In the genomic region with DNA sequence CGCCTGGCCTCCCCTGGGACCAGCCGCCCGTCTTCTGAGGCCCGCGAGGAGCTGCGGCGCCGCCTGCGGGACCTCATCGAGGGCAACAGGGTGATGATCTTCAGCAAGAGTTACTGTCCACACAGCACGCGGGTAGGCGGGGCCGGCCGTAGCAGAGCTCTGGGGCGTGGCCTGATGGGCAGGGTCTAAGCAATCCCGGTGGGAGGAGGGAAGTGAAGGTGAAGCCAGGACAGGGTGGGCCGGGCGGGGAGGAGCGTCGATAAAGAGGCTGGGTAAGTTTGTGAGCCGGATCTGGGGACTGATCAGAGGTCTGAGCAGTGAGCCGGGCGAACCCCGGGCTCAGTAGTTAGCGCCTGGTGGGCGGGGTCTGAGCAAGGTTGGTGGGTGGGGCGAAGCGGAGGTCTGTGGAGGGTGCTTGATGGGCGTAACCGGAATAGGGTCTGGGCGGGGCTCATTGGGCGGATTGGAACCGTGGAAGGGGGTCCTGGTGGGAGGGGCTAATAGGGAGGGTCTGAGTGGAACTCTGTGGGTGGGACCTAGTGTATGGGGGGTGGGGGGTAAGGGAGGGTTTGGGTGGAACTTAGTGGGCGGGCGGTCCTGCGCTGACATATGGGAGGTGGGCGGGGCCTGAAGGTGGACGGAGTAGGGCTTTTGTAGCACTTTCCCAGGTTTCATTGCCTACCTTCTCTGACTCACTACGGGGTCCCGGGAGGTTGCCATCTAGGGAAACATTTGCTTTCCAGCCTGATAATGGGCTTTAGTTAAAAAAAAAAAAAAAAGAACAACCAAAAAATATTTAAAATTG, we compare ENCODE assay signal across 8 mouse cellular contexts. TPM values are rescaled to one million over a fixed set of nuclear protein-coding genes. Genes with fewer than 3 reads are reported as not detected.
DNase-seq lines count a peak whose midpoint lies in the region; ATAC-seq and TF ChIP-seq lines count a peak whose summit lies in the region.

No protein-coding gene starts in this region.

- H3K9me3 ChIP-seq in erythroblast, embryonic 14.5 days (ENCODE audit: control insufficient read depth, low read length) = no peaks in the 10 kb centered on the region
- H3K9me3 ChIP-seq in heart, embryonic 11.5 days (replicated peaks; ENCODE audit: control insufficient read depth, low read length) = no peaks in the 10 kb centered on the region
- no peaks in the 10 kb centered on the region for H3K9me3 ChIP-seq in kidney, embryonic 16.5 days (ENCODE audit: low read length)

- 0 out of 2 replicates have a peak, but pooled peaks have one; percentile 1 for TF ChIP-seq POLR2A in brain, embryonic 14.5 days (IDR thresholded peaks at IDR 0.05; ENCODE audit: borderline replicate concordance, extremely low read depth, insufficient read depth, insufficient read length, poor library complexity, severe bottlenecking)
- TF ChIP-seq POLR2A in liver, adult 2 months (IDR thresholded peaks at IDR 0.05; ENCODE audit: extremely low read depth, insufficient read depth, low read length) = 0 out of 2 replicates have a peak, but pooled peaks have one; percentile 12
- no peak for TF ChIP-seq POLR2A in myocyte (IDR thresholded peaks at IDR 0.05; ENCODE audit: insufficient read length, low read depth)

- H3K36me3 ChIP-seq in C2C12 (ENCODE audit: control insufficient read depth, insufficient read depth) = no peaks in the 10 kb centered on the region
- H3K36me3 ChIP-seq in erythroblast, embryonic 14.5 days (ENCODE audit: control insufficient read depth) = no peaks in the 10 kb centered on the region
- H3K36me3 ChIP-seq in heart, embryonic 11.5 days (ENCODE audit: control insufficient read depth, insufficient read depth, low read length) = no peaks in the 10 kb centered on the region
- H3K36me3 ChIP-seq in kidney, embryonic 16.5 days (ENCODE audit: insufficient read depth, low read length) = no peaks in the 10 kb centered on the region
- H3K36me3 ChIP-seq in liver, adult 2 months (ENCODE audit: control insufficient read depth, insufficient read depth, low read length) = no peaks in the 10 kb centered on the region
- no peaks in the 10 kb centered on the region for H3K36me3 ChIP-seq in myocyte (ENCODE audit: control insufficient read depth, insufficient read depth)
- no peaks in the 10 kb centered on the region for H3K36me3 ChIP-seq in splenic B cell, adult 2 months (ENCODE audit: control insufficient read depth, insufficient read depth, low read length, poor library complexity, severe bottlenecking)

- under 1% methylated on average over 38 of the region's 41 CpGs for WGBS in heart, embryonic 11.5 days (ENCODE audit: insufficient replicate concordance)
- whole genome bisulfite sequencing in kidney, embryonic 16.5 days = 0% methylated on average over 40 of the region's 41 CpGs
- WGBS in liver, adult 2 months = 2% methylated on average over 41 of the region's 41 CpGs

- peak; percentile 92 for DNase-seq in brain, embryonic 14.5 days (ENCODE audit: low read depth)
- peak; percentile 91 for DNase-seq in liver, adult 2 months (ENCODE audit: extremely low read depth, low read depth, low spot score)
- DNase-seq in splenic B cell, adult 2 months (ENCODE audit: low read depth, low spot score) = peak; percentile 95

- ATAC-seq in heart, embryonic 11.5 days (replicated peaks; ENCODE audit: insufficient number of reproducible peaks, low FRiP score, low TSS enrichment) = peak; percentile 94
- ATAC-seq in kidney, embryonic 16.5 days (ENCODE audit: low FRiP score, low TSS enrichment) = peak; percentile 96

- H3K9ac ChIP-seq in heart, embryonic 11.5 days (ENCODE audit: low read depth, low read length) = peak overlapping the region; percentile 72
- peak overlapping the region; percentile 70 for H3K9ac ChIP-seq in kidney, embryonic 16.5 days (replicated peaks; ENCODE audit: low read length)
- H3K9ac ChIP-seq in liver, adult 2 months (ENCODE audit: low read depth, low read length) = peak overlapping the region; percentile 72

- H3K27ac ChIP-seq in heart, embryonic 11.5 days (ENCODE audit: low read depth, low read length) = peak overlapping the region; percentile 89
- H3K27ac ChIP-seq in kidney, embryonic 16.5 days (ENCODE audit: low read length) = peak overlapping the region; percentile 97
- H3K27ac ChIP-seq in liver, adult 2 months (replicated peaks; ENCODE audit: insufficient read depth, low read depth, low read length) = peak overlapping the region; percentile 74

- peak overlapping the region; percentile 61 for H3ac ChIP-seq in C2C12 (ENCODE audit: control insufficient read depth, insufficient read length, low read depth)
- H3ac ChIP-seq in myocyte (ENCODE audit: control insufficient read depth, insufficient read length) = peak overlapping the region; percentile 2

- H3K27me3 ChIP-seq in C2C12 (ENCODE audit: control insufficient read depth, insufficient read depth, insufficient read length) (no peaks in the 10 kb centered on the region), myocyte (ENCODE audit: control insufficient read depth, insufficient read depth, insufficient read length) (no peaks in the 10 kb centered on the region)
- H3K27me3 ChIP-seq in erythroblast, embryonic 14.5 days (ENCODE audit: control insufficient read depth) = no peaks in the 10 kb centered on the region
- no peaks in the 10 kb centered on the region for H3K27me3 ChIP-seq in heart, embryonic 11.5 days (ENCODE audit: control insufficient read depth, insufficient read depth, low read length)
- H3K27me3 ChIP-seq in kidney, embryonic 16.5 days (ENCODE audit: insufficient read depth, low read length) = no peaks in the 10 kb centered on the region
- no peaks in the 10 kb centered on the region for H3K27me3 ChIP-seq in liver, adult 2 months (ENCODE audit: control insufficient read depth, insufficient read depth, low read length)
- no peaks in the 10 kb centered on the region for H3K27me3 ChIP-seq in splenic B cell, adult 2 months (ENCODE audit: control insufficient read depth, insufficient read depth, low read length, poor library complexity, severe bottlenecking)

- H3K4me2 ChIP-seq in heart, embryonic 11.5 days = peak overlapping the region; percentile 92
- peak overlapping the region; percentile 93 for H3K4me2 ChIP-seq in kidney, embryonic 16.5 days (replicated peaks; ENCODE audit: low read depth, low read length)
- H3K4me2 ChIP-seq in myocyte (ENCODE audit: low read depth) = peak overlapping the region; percentile 69

- H3K4me1 ChIP-seq in erythroblast, embryonic 14.5 days (ENCODE audit: control insufficient read depth) = peaks cover 17% of the 10 kb centered on the region
- no peaks in the 10 kb centered on the region for H3K4me1 ChIP-seq in heart, embryonic 11.5 days (ENCODE audit: control insufficient read depth, insufficient read depth, low read length)
- H3K4me1 ChIP-seq in kidney, embryonic 16.5 days (ENCODE audit: insufficient read depth, low read length) = peaks cover 7% of the 10 kb centered on the region; the same call in 1 of the 2 replicates
- H3K4me1 ChIP-seq in liver, adult 2 months (ENCODE audit: control insufficient read depth, insufficient read depth, low read length) = no peaks in the 10 kb centered on the region

- H3K79me2 ChIP-seq in C2C12 (ENCODE audit: control insufficient read depth, insufficient read depth) = no peaks in the 10 kb centered on the region
- no peaks in the 10 kb centered on the region for H3K79me2 ChIP-seq in liver, adult 2 months (ENCODE audit: control insufficient read depth, insufficient read depth, low read length)
- H3K79me2 ChIP-seq in myocyte (ENCODE audit: control insufficient read depth, insufficient read depth) = no peaks in the 10 kb centered on the region

- H3K4me3 ChIP-seq in C2C12 (ENCODE audit: insufficient read depth, poor library complexity, severe bottlenecking) = peak overlapping the region; percentile 31
- H3K4me3 ChIP-seq in erythroblast, embryonic 14.5 days (replicated peaks) = peak overlapping the region; percentile 65
- peak overlapping the region; percentile 70 for H3K4me3 ChIP-seq in heart, embryonic 11.5 days (ENCODE audit: low read depth, low read length)
- H3K4me3 ChIP-seq in kidney, embryonic 16.5 days (ENCODE audit: low read length) = peak overlapping the region; percentile 68
- peak overlapping the region; percentile 59 for H3K4me3 ChIP-seq in liver, adult 2 months (ENCODE audit: insufficient read depth, low read depth, low read length)
- peak overlapping the region; percentile 41 for H3K4me3 ChIP-seq in myocyte

- H3K79me3 ChIP-seq in C2C12 (ENCODE audit: low read depth) = no peaks in the 10 kb centered on the region

- no peak for TF ChIP-seq CTCF in C2C12 (IDR thresholded peaks at IDR 0.05; ENCODE audit: control insufficient read depth, insufficient read depth, insufficient read length)
- no peak for TF ChIP-seq CTCF in brain, embryonic 14.5 days (IDR thresholded peaks at IDR 0.05; ENCODE audit: borderline replicate concordance, extremely low read depth, insufficient read depth, insufficient read length)
- TF ChIP-seq CTCF in liver, adult 2 months (IDR thresholded peaks at IDR 0.05; ENCODE audit: low read depth, low read length) = no peak

TF ChIP-seq in C2C12, 6 proteins besides CTCF, POLR2A, EP300 and RAD21:
- TF ChIP-seq MYOG (IDR thresholded peaks at IDR 0.05; ENCODE audit: control insufficient read depth, extremely low read depth, insufficient read length) (no peak), MAX (IDR thresholded peaks at IDR 0.05) (peak; percentile 71)

TF ChIP-seq in myocyte, 11 proteins besides CTCF, POLR2A, EP300 and RAD21 (continues in another document):
- TF ChIP-seq CEBPB (IDR thresholded peaks at IDR 0.05; ENCODE audit: insufficient read depth, poor library complexity, severe bottlenecking) (no peak), USF1 (IDR thresholded peaks at IDR 0.05; ENCODE audit: low read depth) (no peak), TCF12 (IDR thresholded peaks at IDR 0.05; ENCODE audit: insufficient read depth, poor library complexity, severe bottlenecking) (no peak)

RNA-seq across cellular contexts. Expression of a gene that starts 0.7 kb away (rescaled TPM):
- polyA plus RNA-seq in C2C12 (2012; fragmentation: generic; extraction: Trizol) (5.7 TPM), myocyte (2012; fragmentation: generic; extraction: Trizol) (9.5 TPM)
- polyA plus RNA-seq in brain, embryonic 14.5 days (2012; rRNA removed) = 9.6 and 11.0 TPM in 2 replicates
- not detected in 2 replicates for polyA plus RNA-seq in erythroblast, embryonic 14.5 days (2012)
- 8.7 and 10.4 TPM in 2 replicates for polyA plus RNA-seq in heart, embryonic 11.5 days (2014; fragmentation: Nextera tagmentation; extraction: Ambion mirVana)
- polyA plus RNA-seq in kidney, embryonic 16.5 days (2015; fragmentation: Nextera tagmentation; extraction: Ambion mirVana) = 15.9 and 16.9 TPM in 2 replicates
- 5.6 and 6.4 TPM in 2 replicates for total RNA-seq in liver, adult 2 months (2014; rRNA removed)
- polyA plus RNA-seq in liver, adult 2 months (2012; rRNA removed) = 4.8 and 5.7 TPM in 2 replicates

RNA-seq across cellular contexts. Expression of a gene that starts 49.0 kb away (rescaled TPM):
- polyA plus RNA-seq in C2C12 (2012; fragmentation: generic; extraction: Trizol) (28.8 TPM), myocyte (2012; fragmentation: generic; extraction: Trizol) (28.8 TPM)
- 142 and 219 TPM in 2 replicates for polyA plus RNA-seq in brain, embryonic 14.5 days (2012; rRNA removed)
- 1.6 and 2.0 TPM in 2 replicates for polyA plus RNA-seq in erythroblast, embryonic 14.5 days (2012)
- polyA plus RNA-seq in heart, embryonic 11.5 days (2014; fragmentation: Nextera tagmentation; extraction: Ambion mirVana) = 45.5 and 45.9 TPM in 2 replicates
- 67.5 and 72.3 TPM in 2 replicates for polyA plus RNA-seq in kidney, embryonic 16.5 days (2015; fragmentation: Nextera tagmentation; extraction: Ambion mirVana)
- 6.9 and 8.0 TPM in 2 replicates for total RNA-seq in liver, adult 2 months (2014; rRNA removed)
- 5.0 and 9.4 TPM in 2 replicates for polyA plus RNA-seq in liver, adult 2 months (2012; rRNA removed)

Comparison
In these comparisons a context has a peak if more than half of its experiments do, and no peak if none do; other contexts are left out.
1. Peak in every context shown above with its lines: DNase-seq, ATAC-seq, H3K4me3 ChIP-seq and H3K27ac ChIP-seq.